Mouse (Mus musculus) macrophage (primary cell): Measurements from ENCODE around the gene Pvr. TPM values are rescaled to one million over a fixed set of nuclear protein-coding genes. Genes with fewer than 3 reads are reported as not detected.

Experiments used
- H3K27ac ChIP-seq: fragments of 350-480 bp; formaldehyde crosslinking; 2 replicates; pipeline ENCODE4 v1.9.0; 2021
- H3K36me3 ChIP-seq: fragments of 350-480 bp; formaldehyde crosslinking; 2 replicates; pipeline ENCODE4 v1.9.0; 2021; ENCODE audit errors: inconsistent target
- H3K4me3 ChIP-seq: fragments of 350-480 bp; formaldehyde crosslinking; 2 replicates; pipeline ENCODE4 v1.9.0; 2021; ENCODE audit errors: inconsistent target
- H3K79me2 ChIP-seq: fragments of 350-480 bp; formaldehyde crosslinking; 2 replicates; pipeline ENCODE4 v1.9.0; 2021; ENCODE audit errors: inconsistent target
- WGBS: methylation state at CpG from one replicate; pipeline ENCODE4 v1.1.7; 2026; ENCODE audit warnings: inconsistent platforms; ENCODE audit not compliant: missing documents; 5-methylcytosine and 5-hydroxymethylcytosine counted together
- polyA plus RNA-seq: library from polyadenylated mRNA; stranded (reverse); fragments of 250-400 nt; gene quantifications from 3 replicates; pipeline ENCODE4 v1.2.4, GENCODE M21; 2018; ENCODE audit warnings: inconsistent platforms
- total RNA-seq, 78 experiments: library from RNA; depleted of rRNA; stranded (reverse); fragments of 250-400 nt; gene quantifications; 1 replicate in 9 of 78; 2 replicates in 24 of 78; 3 replicates in 43 of 78; 4 replicates in 2 of 78; pipeline ENCODE4 v1.2.4; 2018; ENCODE audit warnings: inconsistent platforms in 56 of 78

Pvr gene
- total RNA-seq (2018; cell fraction: chromatin; rRNA removed) = 100 to 1,000 TPM in 15 of 26 experiments, 10 to 100 TPM in 11; 70.6 to 801 (median 163) TPM
- 100 to 1,000 TPM in 4 of 26 experiments, 10 to 100 TPM in 22; 15.3 to 148 (median 25.5) TPM for total RNA-seq (2018; cell fraction: cytosol; rRNA removed)
- total RNA-seq (2018; cell fraction: nucleus; rRNA removed) = 100 to 1,000 TPM in 17 of 26 experiments, 10 to 100 TPM in 9; 61.1 to 619 (median 117) TPM
- polyA plus RNA-seq = 13.0 to 22.9 TPM (median 22.5 TPM) in 3 replicates

DNA sequence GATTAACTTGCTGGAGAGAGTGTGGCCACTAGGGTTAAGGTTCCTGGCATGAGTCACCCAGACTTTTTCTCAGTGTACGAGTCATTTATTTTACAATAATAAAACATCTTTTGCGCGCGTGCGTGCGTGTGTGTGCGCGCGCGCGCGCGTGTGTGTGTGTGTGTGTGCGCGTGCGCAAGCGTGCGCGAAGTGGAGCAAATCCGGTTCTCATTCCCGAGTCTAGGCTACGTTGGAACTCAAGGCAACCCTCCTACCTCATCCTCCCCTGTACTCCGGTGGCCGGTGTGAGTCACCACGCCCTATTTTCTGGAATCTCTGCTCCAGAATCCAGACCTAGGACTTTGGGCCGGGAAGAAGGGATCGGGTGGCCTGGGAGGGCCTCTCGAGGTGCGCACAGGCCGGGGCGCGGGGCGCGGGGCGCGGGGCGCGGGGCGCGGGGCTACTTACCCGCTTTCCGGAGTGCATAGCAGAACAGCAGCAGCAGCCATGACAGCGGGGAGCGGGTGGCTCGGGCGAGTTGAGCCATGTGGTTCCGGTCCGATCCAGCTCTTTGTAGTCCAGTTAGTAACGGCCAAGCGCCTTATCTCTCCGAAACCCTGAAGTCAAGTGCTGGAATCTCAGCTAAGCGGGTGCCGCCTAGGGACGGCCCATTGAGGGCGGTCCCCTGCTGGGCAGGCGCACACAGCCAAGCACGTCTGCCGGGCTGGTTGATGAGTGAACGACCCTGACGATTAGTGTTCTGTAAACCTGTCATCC, at the start of gene Pvr:
Gene Pvr, minus strand, starts transcription at position 655 of the 756 bp plus-strand sequence.
- H3K36me3 ChIP-seq = peaks cover 24% of the 10 kb centered on the region
- peak within 1 kb of the TSS; percentile 35 for H3K27ac ChIP-seq
- peak within 1 kb of the TSS; percentile 47 for H3K4me3 ChIP-seq
- peaks cover 32% of the 10 kb centered on the region for H3K79me2 ChIP-seq
- 1% methylated on average over 51 of the region's 60 CpGs for WGBS

DNA sequence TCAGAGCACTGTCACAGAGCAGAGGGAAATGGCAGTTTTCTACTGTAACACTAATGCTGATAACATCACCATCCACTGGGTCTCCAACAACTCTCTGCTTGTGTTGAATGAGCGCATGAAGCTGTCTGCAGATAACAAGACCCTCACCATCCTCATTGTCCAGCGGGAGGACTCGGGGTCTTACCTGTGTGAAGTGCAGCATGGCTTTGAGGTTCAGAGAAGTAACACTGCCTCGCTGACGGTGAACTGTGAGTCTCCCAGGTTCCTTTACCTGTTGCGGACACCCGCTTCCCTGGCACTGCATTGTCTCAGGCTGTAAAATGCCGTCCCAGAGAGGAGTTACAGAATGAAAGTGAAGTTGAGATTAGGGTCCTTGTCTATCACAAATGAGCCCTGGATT, 49.2 kb upstream of the Pvr start:
- Histone ChIP-seq H3K79me2 (no peaks in the 10 kb centered on the region), H3K4me3 (no peak overlapping the region), H3K36me3 (no peaks in the 10 kb centered on the region), H3K27ac (no peak overlapping the region)
- 93% methylated on average over 8 of the region's 8 CpGs for WGBS

GRCm38 (mm10) chr7:19969541-19970090, 48.7 kb upstream of the Pvr start:
- H3K36me3 ChIP-seq = no peaks in the 10 kb centered on the region
- WGBS = 98% methylated on average over 4 of the region's 4 CpGs
- H3K79me2 ChIP-seq = no peaks in the 10 kb centered on the region
- no peak overlapping the region for H3K4me3 ChIP-seq
- no peak overlapping the region for H3K27ac ChIP-seq

DNA sequence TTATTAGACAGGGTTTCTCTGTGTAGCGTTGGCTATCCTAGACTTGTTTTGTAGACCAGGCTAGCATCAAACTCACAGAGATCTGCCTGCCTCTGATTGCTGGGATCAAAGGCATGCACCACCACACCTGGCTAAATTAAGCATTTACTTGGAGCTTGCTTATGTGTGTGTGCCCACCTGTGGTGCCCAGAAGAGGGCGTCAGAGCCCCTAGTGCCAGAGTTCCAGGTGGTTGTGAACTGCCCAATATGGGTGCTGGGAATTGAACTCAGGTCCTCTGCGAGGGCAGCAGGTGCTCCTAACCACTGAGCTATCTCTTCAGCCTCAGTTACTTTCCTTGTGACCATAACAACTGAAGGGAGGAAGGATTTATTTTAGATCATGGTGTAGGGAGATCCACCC, 48.1 kb upstream of the Pvr start:
- 82% methylated on average over 3 of the region's 3 CpGs for WGBS
- H3K27ac ChIP-seq = no peak overlapping the region
- no peaks in the 10 kb centered on the region for H3K36me3 ChIP-seq
- no peak overlapping the region for H3K4me3 ChIP-seq
- no peaks in the 10 kb centered on the region for H3K79me2 ChIP-seq

DNA sequence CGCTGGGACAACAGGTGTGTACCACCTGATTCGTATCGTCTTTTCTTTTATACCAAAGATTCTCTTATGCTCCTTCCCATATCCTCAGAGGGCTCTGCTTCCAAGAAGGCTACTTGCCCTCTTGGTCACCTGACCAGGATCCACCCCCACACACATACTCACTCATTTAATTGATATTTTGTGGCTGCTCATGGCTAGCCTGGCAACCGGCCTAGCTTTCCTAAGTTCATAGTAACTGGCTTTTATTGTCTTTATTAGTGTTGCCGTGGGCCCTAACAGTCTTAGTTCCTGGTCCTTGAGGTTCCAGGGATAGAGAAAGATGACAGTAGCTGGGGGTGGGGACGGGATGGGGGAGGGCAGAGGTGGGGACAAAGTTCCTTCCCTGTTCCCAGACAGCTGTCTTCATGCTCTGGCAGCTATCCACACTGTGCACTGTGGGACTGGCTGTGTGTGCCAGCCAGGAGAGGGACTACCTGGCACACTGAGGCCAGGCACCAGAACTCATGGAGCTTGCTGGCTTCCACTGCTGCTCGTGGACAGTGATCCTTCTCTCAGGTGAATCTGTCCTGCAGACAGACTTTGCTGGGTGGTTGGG, 44.1 kb upstream of the Pvr start, which contains the start of gene Ceacam20:
Gene Ceacam20, plus strand, starts transcription at position 428 of the 595 bp plus-strand sequence.
- WGBS = 81% methylated on average over 7 of the region's 7 CpGs
- H3K4me3 ChIP-seq = no peak within 1 kb of the TSS
- H3K79me2 ChIP-seq = no peaks in the 10 kb centered on the region
- no peak within 1 kb of the TSS for H3K27ac ChIP-seq
- no peaks in the 10 kb centered on the region for H3K36me3 ChIP-seq

GRCm38 (mm10) chr7:19962423-19962822, 41.5 kb upstream of the Pvr start:
- WGBS = 83% methylated on average over 1 of the region's 1 CpGs

DNA sequence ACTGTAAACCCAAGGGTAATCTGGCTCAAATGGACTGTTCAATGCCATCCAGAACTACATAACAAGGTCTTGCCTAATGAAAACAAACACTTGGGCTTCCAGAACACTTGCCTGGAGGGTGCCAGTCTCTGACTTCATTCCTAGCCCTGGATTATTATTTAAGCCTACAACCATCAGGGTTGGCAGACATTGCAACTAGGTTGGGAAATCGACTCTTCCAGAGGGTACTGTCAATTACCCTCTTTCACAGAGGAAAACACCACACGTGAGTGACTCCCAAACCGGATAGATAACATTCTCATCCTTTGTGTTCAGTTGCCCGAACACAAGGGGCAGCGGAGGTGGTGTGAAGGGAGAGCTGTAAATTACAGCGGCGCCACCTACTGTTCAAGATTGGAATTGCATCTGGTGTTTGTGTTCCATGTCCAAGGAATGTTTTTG, 35.4 kb upstream of the Pvr start:
- Histone ChIP-seq H3K4me3 (no peak overlapping the region), H3K36me3 (no peaks in the 10 kb centered on the region), H3K27ac (no peak overlapping the region), H3K79me2 (no peaks in the 10 kb centered on the region)
- whole genome bisulfite sequencing = under 1% methylated on average over 7 of the region's 7 CpGs

More at GRCm38 (mm10) chr7:19962423-19962822, 41.5 kb upstream of the Pvr start:
- Histone ChIP-seq H3K79me2 (no peaks in the 10 kb centered on the region), H3K27ac (no peak overlapping the region), H3K36me3 (no peaks in the 10 kb centered on the region), H3K4me3 (no peak overlapping the region)

DNA sequence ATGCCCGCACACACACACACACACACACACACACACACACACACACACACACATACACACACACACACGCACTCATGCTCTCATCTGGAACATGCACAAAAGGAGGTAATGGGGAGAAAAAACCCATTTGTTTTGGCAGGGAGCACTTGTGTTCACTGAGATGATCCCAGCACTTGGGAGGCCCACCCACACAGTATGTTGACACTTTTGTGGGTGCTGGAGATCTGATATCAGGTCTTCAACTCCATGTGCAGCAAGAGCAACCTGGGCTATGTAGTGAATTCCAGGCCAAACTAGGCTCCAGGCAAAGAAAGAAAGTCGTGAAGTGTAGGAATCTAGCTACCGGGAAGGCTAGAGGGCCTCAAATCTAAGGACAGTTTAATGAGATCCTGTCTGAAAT, 34.9 kb upstream of the Pvr start:
- 94% methylated on average over 4 of the region's 4 CpGs for WGBS
- H3K27ac ChIP-seq = no peak overlapping the region
- H3K79me2 ChIP-seq = no peaks in the 10 kb centered on the region
- no peaks in the 10 kb centered on the region for H3K36me3 ChIP-seq
- H3K4me3 ChIP-seq = no peak overlapping the region

DNA sequence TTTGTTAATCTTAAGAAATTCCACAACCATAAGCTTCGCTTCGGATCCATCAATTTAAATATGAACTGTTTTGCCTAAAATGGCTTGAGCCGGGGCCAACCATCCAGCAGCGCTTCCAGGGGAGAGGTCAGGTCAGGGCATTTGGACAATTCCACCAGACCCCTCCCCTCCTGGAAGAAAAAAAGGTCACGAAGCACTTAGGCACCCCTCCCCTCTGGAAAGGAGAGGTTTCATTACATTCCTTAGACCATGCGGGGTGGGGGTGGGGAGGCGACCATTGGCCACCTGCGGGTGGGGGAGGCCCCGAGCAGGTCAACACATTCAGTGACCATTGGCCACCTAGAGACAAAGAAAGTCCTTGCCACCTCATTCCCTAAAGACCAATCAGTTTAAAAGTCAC, 32.1 kb upstream of the Pvr start:
- no peak overlapping the region for H3K27ac ChIP-seq
- 96% methylated on average over 9 of the region's 9 CpGs for WGBS
- H3K79me2 ChIP-seq = no peaks in the 10 kb centered on the region
- no peak overlapping the region for H3K4me3 ChIP-seq
- no peaks in the 10 kb centered on the region for H3K36me3 ChIP-seq

DNA sequence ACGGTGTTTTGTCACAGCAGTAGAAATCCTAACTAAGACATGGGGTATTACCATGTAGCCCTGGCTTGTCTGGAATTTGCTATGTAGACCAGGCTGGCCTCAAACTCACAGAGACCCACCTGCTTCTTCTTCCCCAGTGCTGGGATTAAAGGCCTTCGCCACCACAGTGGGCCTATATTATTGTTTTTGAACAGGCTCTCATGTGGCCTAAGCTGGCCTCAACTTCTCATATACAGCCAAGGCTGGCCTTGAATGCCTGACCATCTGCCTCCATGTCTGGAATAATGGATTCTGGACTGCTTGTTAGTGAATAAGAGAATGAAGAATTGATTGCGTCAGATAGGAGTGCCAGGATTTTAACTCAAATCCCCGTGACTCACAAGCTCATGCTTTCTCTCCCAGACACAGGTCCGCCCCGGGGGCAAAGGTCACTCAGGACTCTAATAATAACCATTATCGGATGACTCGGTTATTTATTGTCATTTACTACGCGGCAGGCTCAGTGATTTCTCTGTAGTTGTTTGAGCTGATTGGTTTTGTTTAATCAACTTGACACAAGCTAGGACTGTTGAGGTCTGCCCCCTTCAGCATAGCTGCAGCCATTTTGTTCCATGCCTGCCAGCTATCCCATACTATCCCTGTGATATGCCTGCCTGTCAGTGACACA, 31.5 kb upstream of the Pvr start:
- H3K79me2 ChIP-seq = no peaks in the 10 kb centered on the region
- WGBS = 87% methylated on average over 10 of the region's 10 CpGs
- no peak overlapping the region for H3K27ac ChIP-seq
- no peak overlapping the region for H3K4me3 ChIP-seq
- no peaks in the 10 kb centered on the region for H3K36me3 ChIP-seq

GRCm38 (mm10) chr7:19950589-19950988, 29.6 kb upstream of the Pvr start, which contains the start of gene Igsf23:
Gene Igsf23 (minus strand): TSS chr7:19950756.
- Histone ChIP-seq H3K27ac (no peak within 1 kb of the TSS), H3K36me3 (no peaks in the 10 kb centered on the region), H3K79me2 (no peaks in the 10 kb centered on the region), H3K4me3 (no peak within 1 kb of the TSS)
- 92% methylated on average over 9 of the region's 9 CpGs for WGBS

- H3K27ac ChIP-seq = no peak overlapping the region
- no peak overlapping the region for H3K4me3 ChIP-seq
- 88% methylated on average over 10 of the region's 10 CpGs for WGBS
- no peaks in the 10 kb centered on the region for H3K79me2 ChIP-seq
- no peaks in the 10 kb centered on the region for H3K36me3 ChIP-seq
Observed at GRCm38 (mm10) chr7:19949996-19950395, 29.0 kb upstream of the Pvr start.

- H3K4me3 ChIP-seq = no peak overlapping the region
- WGBS = 91% methylated on average over 12 of the region's 12 CpGs
- H3K79me2 ChIP-seq = no peaks in the 10 kb centered on the region
- H3K27ac ChIP-seq = no peak overlapping the region
- no peaks in the 10 kb centered on the region for H3K36me3 ChIP-seq
Observed at GRCm38 (mm10) chr7:19948956-19949355, 28.0 kb upstream of the Pvr start.

DNA sequence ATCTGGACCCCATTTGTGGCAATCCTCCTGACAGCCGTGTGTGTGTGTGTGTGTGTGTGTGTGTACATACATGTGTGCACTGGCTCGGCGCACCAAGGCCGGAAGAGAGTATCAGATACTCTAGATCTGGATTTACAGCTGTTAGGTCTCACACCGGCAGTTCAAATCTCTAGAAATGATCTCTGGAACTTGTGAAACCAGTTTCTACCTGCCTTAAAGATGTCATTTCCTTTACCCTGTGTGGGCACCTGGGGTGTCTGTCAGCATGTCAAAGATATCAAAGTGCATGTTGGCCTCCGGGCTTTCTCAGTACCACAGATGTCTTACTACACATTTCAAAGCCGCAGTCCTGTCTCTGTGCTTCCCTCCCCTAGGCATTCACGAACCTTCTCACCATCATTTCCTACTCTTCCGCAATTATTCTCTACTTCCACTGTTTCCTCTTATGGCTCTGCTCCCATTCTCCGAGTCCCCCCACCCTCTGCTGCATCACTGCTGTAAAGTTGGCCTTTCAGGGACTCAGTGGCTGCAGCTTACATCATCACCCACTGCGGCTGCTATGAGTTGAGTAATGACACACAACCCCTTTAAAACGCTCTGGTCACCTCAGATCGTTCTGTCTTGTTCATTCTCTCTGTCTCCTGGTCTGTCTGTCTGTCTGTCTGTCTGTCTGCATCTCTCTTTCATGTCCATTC, 25.0 kb upstream of the Pvr start:
- H3K79me2 ChIP-seq = no peaks in the 10 kb centered on the region
- 73% methylated on average over 13 of the region's 13 CpGs for WGBS
- no peak overlapping the region for H3K27ac ChIP-seq
- H3K4me3 ChIP-seq = no peak overlapping the region
- H3K36me3 ChIP-seq = no peaks in the 10 kb centered on the region
